Mouse (Mus musculus): ENCODE data around the gene P2ry10.
"Not testable (repeated sequence)": the region's sequence is repeated elsewhere in the genome, so short reads cannot be mapped to it uniquely, and the experiment has no call there.

Gene P2ry10

GRCm38 (mm10) chrX:107088177-107088576, at the start of gene P2ry10:
TSS of gene P2ry10 (plus strand) at chrX:107088492.
- no peak for DNase-seq

- no peak for DNase-seq
These were observed 49.1 kb upstream of the P2ry10 start for GRCm38 (mm10) chrX:107039146-107039545.

- DNase-seq: no peak
These were observed 48.7 kb upstream of the P2ry10 start for GRCm38 (mm10) chrX:107039635-107040034.

- DNase-seq: no peak
These were observed 45.9 kb upstream of the P2ry10 start for GRCm38 (mm10) chrX:107042367-107042766.

GRCm38 (mm10) chrX:107083407-107083806, 4.9 kb upstream of the P2ry10 start:
- not testable (repeated sequence) for DNase-seq

- no peak for DNase-seq
These were observed 4.0 kb upstream of the P2ry10 start for GRCm38 (mm10) chrX:107084320-107084719.

- DNase-seq: no peak
These were observed 839 bp downstream of the P2ry10 start for GRCm38 (mm10) chrX:107089131-107089530.

- DNase-seq: no peak
These were observed 1.6 kb downstream of the P2ry10 start for GRCm38 (mm10) chrX:107089930-107090329.

GRCm38 (mm10) chrX:107095633-107096032, 7.3 kb downstream of the P2ry10 start:
- no peak for DNase-seq

- no peak for DNase-seq
These were observed 28.0 kb downstream of the P2ry10 start for GRCm38 (mm10) chrX:107116333-107116732.

GRCm38 (mm10) chrX:107116987-107117386, 28.7 kb downstream of the P2ry10 start:
- DNase-seq: no peak

- no peak for DNase-seq
These were observed 54.9 kb downstream of the P2ry10 start for GRCm38 (mm10) chrX:107143184-107143583.

- no peak for DNase-seq
These were observed 55.6 kb downstream of the P2ry10 start for GRCm38 (mm10) chrX:107143930-107144329.

GRCm38 (mm10) chrX:107148681-107149080, 60.4 kb downstream of the P2ry10 start, which contains the start of gene P2ry10b:
TSS of gene P2ry10b (plus strand) at chrX:107148927.
- no peak for DNase-seq

GRCm38 (mm10) chrX:107149391-107149993, 61.2 kb downstream of the P2ry10 start:
- DNase-seq: no peak

- DNase-seq: no peak
These were observed 61.7 kb downstream of the P2ry10 start for GRCm38 (mm10) chrX:107150027-107150426.

- no peak for DNase-seq
These were observed 62.6 kb downstream of the P2ry10 start for GRCm38 (mm10) chrX:107150752-107151515.
